Mouse (Mus musculus): ENCODE measurements around the gene Calm3.
A peak's percentile ranks its signal among the peaks of the same experiment; 100 is the strongest.
"Not testable (repeated sequence)": the region's sequence is repeated elsewhere in the genome, so short reads cannot be mapped to it uniquely, and the experiment has no call there.

Gene Calm3

DNA sequence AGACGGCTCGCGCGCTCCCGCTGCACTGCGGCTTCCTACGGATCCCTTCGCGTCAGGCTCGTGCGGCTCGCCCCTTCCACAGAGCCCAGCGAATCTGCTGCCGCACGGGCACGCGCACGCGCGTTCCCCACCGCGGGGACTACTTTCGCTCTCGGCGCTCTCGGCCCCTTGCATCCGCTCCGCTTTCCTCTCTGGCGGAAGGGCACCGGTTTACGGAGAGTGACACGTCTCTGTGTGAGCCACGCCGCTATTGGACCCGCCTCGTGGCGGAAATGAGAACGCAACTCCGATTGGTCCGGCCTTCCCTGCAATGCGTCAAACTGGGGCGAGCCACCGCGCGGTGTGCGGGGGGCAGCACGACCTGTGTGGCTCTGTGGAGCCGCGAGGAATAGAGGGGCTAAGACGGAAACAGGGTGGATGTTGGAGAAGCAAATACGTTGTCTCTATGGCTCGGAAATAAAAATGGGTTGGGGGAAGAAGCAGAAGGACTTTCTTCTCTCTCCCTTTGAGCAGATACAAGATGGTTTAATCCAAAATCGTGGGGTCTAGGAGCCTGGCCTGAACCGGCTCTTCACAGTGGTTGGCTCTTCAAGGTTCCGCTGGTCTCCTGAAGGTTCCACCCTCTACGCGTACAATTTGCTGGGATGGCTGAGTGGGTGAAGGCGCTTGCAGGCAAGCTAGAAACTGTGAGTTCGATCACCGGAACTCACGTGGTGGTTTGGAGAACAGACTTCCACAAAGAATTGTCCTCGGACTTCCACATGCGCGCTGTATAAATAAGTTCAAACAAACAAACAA lies at the start of gene Calm3:
Calm3 (minus strand) TSS at position 78 of the 798 bp plus-strand sequence.
- DNase-seq (ENCODE audit: low spot score) = peak; percentile 100

DNA sequence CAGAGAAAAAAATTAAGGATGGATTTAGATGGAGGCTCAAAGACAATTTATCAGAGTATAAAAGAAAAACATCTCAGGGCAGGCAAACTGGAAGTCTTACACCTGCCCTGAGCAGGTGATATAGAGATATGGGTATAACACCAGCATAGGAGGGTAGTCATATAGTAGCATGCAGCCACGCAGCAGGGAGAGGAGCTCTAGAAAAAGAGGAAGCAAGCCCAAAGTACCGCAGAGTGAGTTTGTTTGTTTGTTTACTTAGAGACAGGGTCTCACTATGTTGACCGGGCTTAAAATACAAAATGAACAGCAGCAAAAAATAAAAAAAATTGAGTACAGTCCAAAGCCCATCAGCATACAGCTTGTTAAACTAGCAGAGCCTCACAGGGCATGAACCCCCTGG lies 47.2 kb upstream of the Calm3 start:
- no peak for DNase-seq (ENCODE audit: low spot score)

DNA sequence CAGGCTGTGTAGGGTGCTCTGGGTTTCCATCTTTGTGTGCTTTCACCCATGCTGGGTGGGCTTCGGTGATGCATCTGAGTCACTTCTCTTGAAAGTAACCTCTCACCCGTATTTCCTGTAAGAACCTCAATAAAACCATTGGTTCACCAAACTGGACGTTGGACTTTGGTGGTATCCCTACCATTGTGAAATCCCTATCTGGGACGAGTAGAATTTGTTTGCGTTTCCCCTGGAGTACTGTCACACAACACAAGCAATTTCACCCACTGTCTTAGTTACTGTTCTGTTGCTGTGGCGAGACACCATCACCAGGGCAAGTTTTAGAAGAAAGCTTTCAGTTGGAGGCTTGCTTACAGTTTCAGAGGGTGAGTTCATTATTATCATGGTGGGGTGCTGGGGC lies 44.5 kb upstream of the Calm3 start:
- no peak for DNase-seq (ENCODE audit: low spot score)

GRCm38 (mm10) chr7:16961678-16962077 lies 37.8 kb upstream of the Calm3 start:
- no peak for DNase-seq (ENCODE audit: low spot score)

GRCm38 (mm10) chr7:16959539-16960187 lies 35.7 kb upstream of the Calm3 start, which contains the start of gene Pnmal1:
Gene Pnmal1 (plus strand): TSS chr7:16959679.
- DNase-seq (ENCODE audit: low spot score) = peak; percentile 63

- no peak for DNase-seq (ENCODE audit: low spot score)
These were observed 32.7 kb upstream of the Calm3 start for GRCm38 (mm10) chr7:16956410-16957265.

DNA sequence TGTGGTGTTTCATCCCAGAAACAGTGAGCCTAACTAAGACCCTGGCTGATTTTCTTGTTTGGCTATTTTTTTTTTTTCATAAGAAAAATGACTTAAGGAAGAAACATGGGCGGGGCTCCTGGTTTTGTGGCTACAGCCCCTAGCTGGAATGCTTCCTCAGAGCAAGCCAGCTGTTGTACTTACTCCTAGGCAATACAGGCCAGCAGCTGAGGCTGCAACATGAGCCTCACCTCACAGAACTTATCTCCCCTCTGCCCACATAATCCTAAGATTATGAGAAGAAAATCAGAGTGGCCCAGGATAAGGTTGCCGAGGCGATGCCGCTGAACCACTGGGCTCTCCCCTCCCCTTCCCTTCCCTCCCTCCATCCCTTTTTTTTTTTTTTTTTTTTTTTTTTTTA lies 31.8 kb upstream of the Calm3 start:
- no peak for DNase-seq (ENCODE audit: low spot score)

GRCm38 (mm10) chr7:16953776-16954175 lies 29.9 kb upstream of the Calm3 start:
- not testable (repeated sequence) for DNase-seq (ENCODE audit: low spot score)

DNA sequence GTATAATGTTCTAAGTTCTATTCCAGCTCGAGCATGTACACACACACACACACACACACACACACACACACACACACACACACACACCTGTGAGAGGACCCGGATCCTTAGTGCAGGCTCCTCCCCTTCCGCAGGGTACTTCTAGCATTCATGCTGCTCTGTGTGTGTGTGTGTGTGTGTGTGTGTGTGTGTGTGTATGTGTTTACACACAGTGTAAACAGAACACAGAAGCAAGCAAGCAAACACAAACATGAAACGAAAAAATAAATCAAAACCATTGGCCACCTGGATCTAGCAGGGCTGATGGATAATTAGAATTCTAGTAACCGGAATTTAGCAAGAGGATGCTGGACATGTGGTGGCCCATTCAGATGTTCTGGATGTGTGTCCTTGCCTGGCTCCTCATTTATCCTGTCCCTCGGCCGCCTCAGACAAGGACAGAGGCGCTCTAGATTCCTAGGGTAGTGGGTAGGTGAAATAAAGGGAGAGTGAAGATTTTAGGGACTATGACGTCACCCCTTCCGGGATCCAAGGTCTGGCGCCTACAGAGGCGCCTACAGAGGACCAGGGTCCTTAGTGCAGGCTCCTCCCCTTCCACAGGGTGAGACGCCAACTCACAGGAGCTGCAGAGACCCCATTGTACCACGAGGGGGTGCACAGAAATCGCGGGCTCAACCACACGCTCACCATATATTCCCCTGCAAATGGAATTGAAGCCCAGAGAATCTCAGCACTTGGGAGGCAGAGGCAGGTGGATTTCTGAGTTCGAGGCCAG lies 27.1 kb upstream of the Calm3 start:
- DNase-seq (ENCODE audit: low spot score) = peak; percentile 80

GRCm38 (mm10) chr7:16949908-16950841 lies 26.3 kb upstream of the Calm3 start:
- DNase-seq (ENCODE audit: low spot score) = peak; percentile 81

- DNase-seq (ENCODE audit: low spot score) = no peak
These were observed 25.1 kb upstream of the Calm3 start for GRCm38 (mm10) chr7:16948923-16949458.

DNA sequence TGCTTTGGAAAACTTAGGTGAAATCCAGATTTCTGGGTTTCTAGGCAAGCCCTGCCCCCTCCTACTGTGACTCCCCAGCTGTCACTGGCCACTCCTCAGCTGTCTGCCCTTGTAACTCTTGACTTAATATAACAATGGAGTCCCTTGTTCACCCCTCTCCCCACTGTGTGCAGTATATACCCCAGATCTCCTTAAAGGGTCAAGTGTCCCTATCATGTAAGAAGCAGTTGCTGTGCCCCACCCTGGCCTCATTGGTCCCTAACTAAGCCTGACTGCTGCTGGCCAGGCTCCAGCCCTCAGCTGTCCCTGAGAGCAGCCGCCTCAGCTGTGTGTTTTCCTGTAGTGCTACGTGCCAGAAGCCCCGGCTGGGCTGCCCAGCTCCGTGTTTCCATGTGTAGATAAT lies 24.0 kb upstream of the Calm3 start:
- DNase-seq (ENCODE audit: low spot score) = peak; percentile 50

GRCm38 (mm10) chr7:16947349-16947895 lies 23.5 kb upstream of the Calm3 start:
- DNase-seq (ENCODE audit: low spot score) = no peak

DNA sequence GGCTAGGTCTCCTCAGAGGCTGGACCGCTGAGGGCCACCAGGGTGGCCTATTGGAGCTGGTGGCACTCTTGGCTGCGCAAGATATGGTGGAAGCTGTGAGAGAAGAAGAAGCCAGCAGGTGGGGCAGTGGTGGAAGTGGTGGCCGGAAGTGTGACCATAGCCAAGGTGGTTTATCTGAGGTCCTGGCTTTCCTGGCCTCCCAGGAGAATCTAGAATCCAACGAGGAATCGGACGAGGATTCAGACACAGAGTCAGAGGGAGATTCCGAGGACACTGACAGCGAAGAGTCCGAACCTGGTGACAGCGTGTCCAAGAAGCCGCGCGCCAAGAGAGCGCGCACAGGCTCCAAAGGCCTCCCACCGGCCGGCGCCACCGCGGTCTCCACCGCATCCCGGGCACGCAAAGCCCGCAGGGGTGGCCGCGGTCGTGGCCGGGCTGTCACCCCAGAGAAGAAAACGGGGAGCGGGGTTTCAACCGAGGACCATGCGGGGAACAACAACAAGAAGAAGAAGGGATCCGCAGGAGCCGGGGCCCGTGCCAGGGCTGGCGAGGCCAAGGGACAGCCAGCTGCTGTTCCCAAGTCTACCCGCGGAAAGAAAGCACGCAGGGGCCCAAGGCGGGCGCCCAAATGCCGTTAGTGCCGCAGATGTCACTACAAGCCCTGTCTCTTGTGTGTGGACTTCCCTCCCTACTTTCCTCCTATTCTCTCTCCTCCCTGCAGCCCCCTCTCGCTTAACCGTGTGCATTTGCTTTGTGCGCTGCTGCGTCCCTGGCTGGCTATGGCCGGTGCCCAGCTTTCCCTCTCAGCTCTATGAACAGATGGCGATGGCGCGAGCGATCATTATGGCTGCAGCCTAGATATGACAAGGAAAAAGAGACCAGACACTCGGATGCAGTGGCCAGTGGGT lies 22.8 kb upstream of the Calm3 start:
- DNase-seq (ENCODE audit: low spot score) = no peak

DNA sequence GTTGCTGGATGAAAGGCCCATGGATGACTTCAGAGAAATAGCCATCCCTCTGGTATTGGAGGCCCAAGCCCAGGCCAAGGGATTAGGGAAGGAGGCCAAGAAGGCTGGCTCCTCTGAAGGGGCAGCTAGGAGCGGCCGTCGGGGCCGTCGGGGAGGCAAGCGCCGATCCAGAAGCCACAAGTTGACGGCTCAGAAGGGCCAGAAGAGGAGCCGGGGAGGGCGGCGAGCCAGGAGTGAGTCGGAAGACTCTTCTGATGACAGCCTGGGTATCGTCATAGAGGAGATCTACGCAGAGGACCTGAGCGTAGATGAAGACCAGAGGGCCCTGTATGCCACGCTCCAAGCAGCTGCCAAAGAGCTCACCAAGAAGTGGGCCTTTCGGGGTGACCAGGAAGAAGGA lies 21.5 kb upstream of the Calm3 start:
- DNase-seq (ENCODE audit: low spot score) = no peak

GRCm38 (mm10) chr7:16944808-16945315 lies 20.9 kb upstream of the Calm3 start:
- DNase-seq (ENCODE audit: low spot score) = peak; percentile 35

GRCm38 (mm10) chr7:16944061-16944807 lies 20.3 kb upstream of the Calm3 start, which contains the start of gene Pnmal2:
Gene Pnmal2 (plus strand): TSS chr7:16944682.
- peak; percentile 87 for DNase-seq (ENCODE audit: low spot score)

GRCm38 (mm10) chr7:16942861-16943260 lies 18.9 kb upstream of the Calm3 start:
- no peak for DNase-seq (ENCODE audit: low spot score)

Data from ovary, postnatal 36 days (tissue).